Mouse (Mus musculus) central nervous system, embryonic 14 days (tissue): ENCODE measurements around the gene CK137956. TPM values are rescaled to one million over a fixed set of nuclear protein-coding genes. Genes with fewer than 3 reads are reported as not detected.

Experiments
- polyA plus RNA-seq: library from polyadenylated mRNA; depleted of rRNA; stranded (reverse); fragments of >200 nt; gene quantifications from 2 replicates; pipeline ENCODE4 v1.2.3, GENCODE M21; 2012; rRNA removed

Gene CK137956
- 0.78 and 0.86 TPM in 2 replicates for polyA plus RNA-seq

DNA sequence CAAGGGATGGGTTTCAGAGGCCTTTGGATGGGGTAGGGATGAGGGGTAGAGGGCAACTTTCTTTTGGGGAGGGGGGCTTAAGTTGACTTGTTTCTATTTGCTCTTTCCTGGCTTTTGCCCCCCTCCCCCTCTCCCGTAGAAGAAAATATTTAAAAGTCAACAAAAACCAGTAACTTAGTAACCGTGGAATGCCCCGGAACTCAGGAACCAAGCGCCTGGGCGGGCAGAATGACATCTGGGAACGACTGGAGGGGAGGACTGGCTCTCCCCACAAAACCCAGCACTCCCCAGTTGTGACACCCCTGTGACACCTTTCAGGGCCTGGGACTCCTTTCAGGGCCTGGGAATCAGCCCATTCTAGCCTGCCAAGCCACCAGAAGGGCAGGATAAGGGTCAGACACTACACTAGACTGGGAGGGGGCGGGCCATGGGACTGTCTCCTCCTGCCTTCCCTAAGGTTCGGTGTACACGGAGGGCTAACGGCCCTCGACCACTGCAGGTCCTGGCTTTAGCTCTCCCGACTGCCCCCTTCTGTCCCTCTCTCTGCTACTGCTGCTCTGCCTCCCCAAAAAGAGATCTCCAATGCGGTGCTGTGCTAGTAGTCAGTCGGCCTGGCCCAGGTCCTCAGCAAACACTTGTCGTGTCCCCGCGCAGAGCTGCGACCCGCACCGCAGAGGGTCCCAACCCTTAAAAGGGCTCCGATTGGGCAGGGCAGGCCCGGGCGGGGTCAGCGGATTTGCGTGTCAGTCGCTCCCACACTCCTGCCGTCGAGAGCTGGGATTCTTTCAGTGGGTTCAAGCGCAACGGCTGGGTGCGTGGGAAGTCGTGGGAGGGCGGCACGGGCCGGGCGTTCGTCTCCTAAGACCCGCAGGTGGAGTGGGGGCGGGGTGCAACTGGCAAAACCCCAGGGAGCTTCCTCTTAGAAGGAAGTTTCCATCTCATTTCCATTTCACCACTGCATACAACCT, at the start of gene CK137956:
TSS of gene CK137956 (minus strand) at position 51 of the 968 bp plus-strand sequence.

DNA sequence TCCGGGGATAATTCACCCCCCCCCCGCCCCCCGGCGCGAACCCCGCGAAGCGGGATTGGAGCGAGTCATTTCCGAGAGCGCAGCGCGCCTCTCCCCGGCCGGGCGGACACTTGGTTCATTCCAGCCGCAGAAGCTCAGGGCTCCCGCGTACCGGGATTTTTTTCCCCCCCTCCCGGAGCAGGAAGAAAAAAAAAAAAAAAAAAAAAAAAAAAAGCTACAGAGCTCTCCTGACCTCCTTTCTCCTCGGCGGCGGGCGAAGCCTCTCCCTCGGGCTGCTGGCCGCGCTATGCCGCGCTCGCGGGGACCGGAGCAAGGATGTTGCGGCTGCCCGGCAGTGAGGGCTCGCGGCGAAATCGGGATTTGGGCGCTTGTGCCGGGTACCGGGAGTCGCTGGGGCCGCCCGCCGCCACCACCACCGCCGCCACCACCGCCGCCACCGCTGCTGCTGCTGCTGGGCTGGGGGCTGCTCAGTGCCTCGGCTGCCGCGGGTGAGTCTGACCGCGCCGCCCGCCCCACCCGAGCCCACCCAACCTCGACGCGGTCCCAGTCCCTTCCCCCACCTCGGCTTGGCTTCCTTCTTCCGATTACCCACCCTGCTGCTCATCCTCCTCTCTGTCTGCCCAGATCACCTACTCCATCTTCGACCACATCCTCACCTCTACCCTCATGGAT, 17.2 kb upstream of the CK137956 start, which contains the start of gene Csmd2:
TSS of gene Csmd2 (plus strand) at position 74 of the 672 bp plus-strand sequence.

Other genes with a start within 250 kb of the CK137956 start
- gene Csmd2, start 16.9 kb upstream of the CK137956 start, polyA plus RNA-seq, result 23.8 and 24.0 TPM in 2 replicates